Mouse (Mus musculus) heart, postnatal 4 days (tissue): Measurements from ENCODE around the gene Gm20767. TPM values are rescaled to one million over a fixed set of nuclear protein-coding genes. Genes with fewer than 3 reads are reported as not detected.
"Not testable (repeated sequence)": the region's sequence is repeated elsewhere in the genome, so short reads cannot be mapped to it uniquely, and the experiment has no call there.

ENCODE experiments used
- DNase-seq: peaks from one replicate; pipeline ENCODE4 v3.0.0; 2021
- total RNA-seq, 2 experiments: library from RNA; stranded (reverse); gene quantifications; 2 replicates each; pipeline ENCODE4 v1.2.3; 2021

The Gm20767 gene
- total RNA-seq, result not detected

GRCm38 (mm10) chr13:120139946-120140345 lies at the start of gene Gm20767:
Gene Gm20767, plus strand, starts transcription at chr13:120140246.
- not testable (repeated sequence) for DNase-seq

GRCm38 (mm10) chr13:120092950-120093349 lies 47.1 kb upstream of the Gm20767 start:
- not testable (repeated sequence) for DNase-seq

- DNase-seq, result not testable (repeated sequence)
Observed at GRCm38 (mm10) chr13:120096241-120096937, 43.7 kb upstream of the Gm20767 start.

GRCm38 (mm10) chr13:120096938-120097256 lies 43.1 kb upstream of the Gm20767 start:
- not testable (repeated sequence) for DNase-seq

GRCm38 (mm10) chr13:120099327-120099726 lies 40.7 kb upstream of the Gm20767 start:
- DNase-seq, result not testable (repeated sequence)

GRCm38 (mm10) chr13:120106504-120106903 lies 33.5 kb upstream of the Gm20767 start:
- not testable (repeated sequence) for DNase-seq

GRCm38 (mm10) chr13:120107000-120107399 lies 33.0 kb upstream of the Gm20767 start:
- not testable (repeated sequence) for DNase-seq

- DNase-seq, result not testable (repeated sequence)
Observed at GRCm38 (mm10) chr13:120142348-120142747, 2.3 kb downstream of the Gm20767 start.

GRCm38 (mm10) chr13:120149660-120150407 lies 9.8 kb downstream of the Gm20767 start:
- not testable (repeated sequence) for DNase-seq

GRCm38 (mm10) chr13:120150589-120150988 lies 10.5 kb downstream of the Gm20767 start:
- not testable (repeated sequence) for DNase-seq

- not testable (repeated sequence) for DNase-seq
Observed at GRCm38 (mm10) chr13:120168301-120168700, 28.3 kb downstream of the Gm20767 start.

GRCm38 (mm10) chr13:120172133-120172532 lies 32.1 kb downstream of the Gm20767 start, which contains the start of gene Gm21818:
Gene Gm21818, plus strand, starts transcription at chr13:120172433.
- DNase-seq, result not testable (repeated sequence)

GRCm38 (mm10) chr13:120196189-120196821 lies 56.3 kb downstream of the Gm20767 start:
- not testable (repeated sequence) for DNase-seq

Other genes with a start within 250 kb of the Gm20767 start
- not detected for gene Tcstv1, start 245.5 kb upstream of the Gm20767 start, total RNA-seq
- not detected for gene Gm21761, start 211.0 kb upstream of the Gm20767 start, total RNA-seq
- gene B020031M17Rik, start 189.4 kb upstream of the Gm20767 start, total RNA-seq, result not detected
- gene Gm36079, start 113.2 kb upstream of the Gm20767 start, total RNA-seq, result not detected
- not detected for gene Gm21188, start 88.1 kb upstream of the Gm20767 start, total RNA-seq
- not detected for gene Gm21818, start 32.2 kb downstream of the Gm20767 start, total RNA-seq
- gene Gm21762, start 75.7 kb downstream of the Gm20767 start, total RNA-seq, result not detected
- gene Gm21731, start 98.9 kb downstream of the Gm20767 start, total RNA-seq, result not detected
- gene AF067061, start 122.9 kb downstream of the Gm20767 start, total RNA-seq, result not detected
- not detected for gene BC147527, start 160.1 kb downstream of the Gm20767 start, total RNA-seq
- not detected for gene Tcstv3, start 176.6 kb downstream of the Gm20767 start, total RNA-seq